Mouse (Mus musculus) small intestine, adult 2 months (tissue): Measurements from ENCODE around the gene Sectm1a. TPM values are rescaled to one million over a fixed set of nuclear protein-coding genes. Genes with fewer than 3 reads are reported as not detected.

Experiments
- H3K27ac ChIP-seq: fragments of 200-500 bp; 2 replicates; pipeline ENCODE4 v1.5.1; 2012; ENCODE audit warnings: low read depth, low read length, control low read depth, inconsistent platforms; ENCODE audit not compliant: insufficient read depth
- H3K27me3 ChIP-seq: fragments of 200-500 bp; 2 replicates; pipeline ENCODE4 v1.6.1; 2012; ENCODE audit warnings: mild to moderate bottlenecking, moderate library complexity, low read length, inconsistent platforms; ENCODE audit not compliant: control insufficient read depth, insufficient read depth
- H3K36me3 ChIP-seq: fragments of 200-500 bp; 2 replicates; pipeline ENCODE4 v1.6.1; 2012; ENCODE audit warnings: mild to moderate bottlenecking, low read length, control low read depth, inconsistent platforms; ENCODE audit not compliant: control insufficient read depth, insufficient read depth
- H3K4me1 ChIP-seq: fragments of 200-500 bp; 2 replicates; pipeline ENCODE4 v1.6.1; 2012; ENCODE audit warnings: low read length, inconsistent platforms, mixed read lengths; ENCODE audit not compliant: control insufficient read depth, insufficient read depth, insufficient read length
- H3K4me3 ChIP-seq: fragments of 200-500 bp; 2 replicates; pipeline ENCODE4 v1.5.1; 2012; ENCODE audit warnings: low read depth, mild to moderate bottlenecking, control low read depth, inconsistent platforms, low read length, moderate library complexity
- CTCF ChIP-seq: fragments of 200-500 bp; IDR thresholded peaks from 2 replicates; pipeline ENCODE4 v1.5.1; 2012; ENCODE audit warnings: low read depth, mild to moderate bottlenecking, control low read depth, inconsistent platforms, low read length, moderate library complexity, mixed read lengths; ENCODE audit not compliant: insufficient replicate concordance, insufficient read length; ENCODE audit errors: extremely low read depth
- POLR2A ChIP-seq: fragments of 200-500 bp; IDR thresholded peaks from 2 replicates; pipeline ENCODE4 v1.6.1; 2012; ENCODE audit warnings: low read depth, mild to moderate bottlenecking, control low read depth, inconsistent platforms, low read length, moderate library complexity
- WGBS: fragments of 180-500 bp; shearing (Covaris S2); methylation state at CpG from one replicate; pipeline ENCODE4 v1.1.7; 2018; 5-methylcytosine and 5-hydroxymethylcytosine counted together
- polyA plus RNA-seq: library from polyadenylated mRNA; depleted of rRNA; stranded (reverse); fragments of >200 nt; gene quantifications from 2 replicates; pipeline ENCODE4 v1.2.3, GENCODE M21; 2012

The Sectm1a gene
- polyA plus RNA-seq, 1 experiment, result 4.1 TPM

- no peaks in the 10 kb centered on the region for H3K36me3 ChIP-seq
- H3K4me1 ChIP-seq, result no peaks in the 10 kb centered on the region
- WGBS, result 35% methylated on average over 3 of the region's 3 CpGs
- no peak overlapping the region for H3K4me3 ChIP-seq
- no peak overlapping the region for H3K27ac ChIP-seq
- no peaks in the 10 kb centered on the region for H3K27me3 ChIP-seq
- TF ChIP-seq POLR2A (no peak), CTCF (no peak)
These were observed 40.1 kb upstream of the Sectm1a start for GRCm38 (mm10) chr11:121121151-121121550.

- no peak within 1 kb of the TSS for H3K4me3 ChIP-seq
- no peak within 1 kb of the TSS for H3K27ac ChIP-seq
- no peaks in the 10 kb centered on the region for H3K4me1 ChIP-seq
- H3K36me3 ChIP-seq, result no peaks in the 10 kb centered on the region
- TF ChIP-seq POLR2A (no peak), CTCF (no peak)
- WGBS, result 92% methylated on average over 3 of the region's 3 CpGs
- H3K27me3 ChIP-seq, result no peaks in the 10 kb centered on the region
These were observed 37.6 kb upstream of the Sectm1a start, which contains the start of gene Tex19.2 for GRCm38 (mm10) chr11:121118577-121118976. Tex19.2 (minus strand) TSS chr11:121118677.

- TF ChIP-seq CTCF (no peak), POLR2A (no peak)
- H3K27me3 ChIP-seq, result no peaks in the 10 kb centered on the region
- H3K36me3 ChIP-seq, result no peaks in the 10 kb centered on the region
- 92% methylated on average over 18 of the region's 18 CpGs for WGBS
- H3K4me3 ChIP-seq, result no peak overlapping the region
- no peaks in the 10 kb centered on the region for H3K4me1 ChIP-seq
- H3K27ac ChIP-seq, result no peak overlapping the region
These were observed 37.1 kb upstream of the Sectm1a start for GRCm38 (mm10) chr11:121118106-121118505.

- peaks cover 3% of the 10 kb centered on the region; the same call in 1 of the 2 replicates for H3K4me1 ChIP-seq
- WGBS, result 65% methylated on average over 5 of the region's 5 CpGs
- no peaks in the 10 kb centered on the region for H3K36me3 ChIP-seq
- no peak overlapping the region for H3K27ac ChIP-seq
- TF ChIP-seq POLR2A, result no peak
- TF ChIP-seq CTCF, result no peak
- no peaks in the 10 kb centered on the region for H3K27me3 ChIP-seq
- no peak overlapping the region for H3K4me3 ChIP-seq
These were observed 31.2 kb upstream of the Sectm1a start for GRCm38 (mm10) chr11:121112091-121112775.

GRCm38 (mm10) chr11:121111601-121112000 is 30.6 kb upstream of the Sectm1a start:
- 82% methylated on average over 1 of the region's 1 CpGs for WGBS
- Histone ChIP-seq H3K27me3 (no peaks in the 10 kb centered on the region), H3K27ac (no peak overlapping the region), H3K36me3 (no peaks in the 10 kb centered on the region), H3K4me1 (peaks cover 3% of the 10 kb centered on the region; the same call in 1 of the 2 replicates), H3K4me3 (no peak overlapping the region)
- TF ChIP-seq POLR2A, result no peak
- no peak for TF ChIP-seq CTCF

- WGBS, result 83% methylated on average over 3 of the region's 3 CpGs
- Histone ChIP-seq H3K36me3 (no peaks in the 10 kb centered on the region), H3K27ac (no peak overlapping the region), H3K4me3 (no peak overlapping the region), H3K27me3 (no peaks in the 10 kb centered on the region), H3K4me1 (peaks cover 3% of the 10 kb centered on the region; the same call in 1 of the 2 replicates)
- no peak for TF ChIP-seq CTCF
- no peak for TF ChIP-seq POLR2A
These were observed 30.0 kb upstream of the Sectm1a start for GRCm38 (mm10) chr11:121111051-121111450.

- 14% methylated on average over 2 of the region's 2 CpGs for WGBS
- TF ChIP-seq POLR2A (no peak), CTCF (no peak)
- no peak overlapping the region for H3K4me3 ChIP-seq
- no peaks in the 10 kb centered on the region for H3K36me3 ChIP-seq
- peaks cover 3% of the 10 kb centered on the region; the same call in 1 of the 2 replicates for H3K4me1 ChIP-seq
- H3K27ac ChIP-seq, result no peak overlapping the region
- H3K27me3 ChIP-seq, result no peaks in the 10 kb centered on the region
These were observed 29.0 kb upstream of the Sectm1a start for GRCm38 (mm10) chr11:121109986-121110385.
